Mouse (Mus musculus): Measurements from ENCODE around the gene Slc12a5. TPM values are rescaled to one million over a fixed set of nuclear protein-coding genes. Genes with fewer than 3 reads are reported as not detected.

Gene Slc12a5
- polyA plus RNA-seq, 1 experiment, result 110 TPM

DNA sequence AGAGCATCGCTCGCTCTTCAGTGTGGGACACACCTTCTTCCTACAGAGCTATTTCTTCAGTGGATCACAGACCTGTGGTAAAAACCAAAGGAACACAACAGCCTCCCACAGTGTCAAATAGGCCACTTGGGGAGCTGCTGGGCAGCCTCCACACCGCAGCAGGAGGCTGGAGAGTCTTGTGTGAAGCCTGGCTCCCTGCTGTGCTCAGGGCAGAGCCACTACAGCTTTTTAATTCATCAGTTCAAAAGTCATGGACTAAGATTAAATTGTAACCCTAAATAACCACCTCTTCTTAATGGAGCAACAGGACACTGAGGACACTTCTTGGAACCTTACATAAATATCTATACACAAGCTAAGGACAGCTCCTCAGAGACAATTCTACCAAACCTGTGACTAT, 42.5 kb downstream of the Slc12a5 start:
- TF ChIP-seq POLR2A (IDR thresholded peaks at IDR 0.05; ENCODE audit: borderline replicate concordance, extremely low read depth, insufficient read depth, insufficient read length, poor library complexity, severe bottlenecking), result no peak
- TF ChIP-seq CTCF (IDR thresholded peaks at IDR 0.05; ENCODE audit: borderline replicate concordance, extremely low read depth, insufficient read depth, insufficient read length), result no peak
- no peak for DNase-seq (ENCODE audit: low read depth)

DNA sequence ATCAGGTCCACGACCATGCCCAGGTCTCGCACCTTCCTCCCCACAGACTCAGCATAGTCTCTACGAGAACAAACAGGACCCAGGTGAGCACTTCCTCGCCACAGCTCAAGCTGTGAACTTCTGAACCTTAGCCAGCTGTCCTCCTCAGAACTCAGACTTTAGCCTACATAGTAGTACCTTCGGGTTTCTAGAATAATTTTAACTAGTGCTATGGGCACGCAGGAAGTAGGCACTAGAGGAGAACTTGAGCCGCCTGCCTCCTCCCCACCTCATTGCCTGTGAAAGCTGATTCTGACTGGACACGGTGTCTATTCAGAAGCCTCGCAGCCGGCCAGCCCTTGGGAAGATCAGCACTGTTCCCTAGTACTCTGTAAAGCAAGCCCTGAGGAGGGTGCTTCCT, 43.6 kb downstream of the Slc12a5 start:
- TF ChIP-seq POLR2A (IDR thresholded peaks at IDR 0.05; ENCODE audit: borderline replicate concordance, extremely low read depth, insufficient read depth, insufficient read length, poor library complexity, severe bottlenecking) (no peak), CTCF (IDR thresholded peaks at IDR 0.05; ENCODE audit: borderline replicate concordance, extremely low read depth, insufficient read depth, insufficient read length) (no peak)

DNA sequence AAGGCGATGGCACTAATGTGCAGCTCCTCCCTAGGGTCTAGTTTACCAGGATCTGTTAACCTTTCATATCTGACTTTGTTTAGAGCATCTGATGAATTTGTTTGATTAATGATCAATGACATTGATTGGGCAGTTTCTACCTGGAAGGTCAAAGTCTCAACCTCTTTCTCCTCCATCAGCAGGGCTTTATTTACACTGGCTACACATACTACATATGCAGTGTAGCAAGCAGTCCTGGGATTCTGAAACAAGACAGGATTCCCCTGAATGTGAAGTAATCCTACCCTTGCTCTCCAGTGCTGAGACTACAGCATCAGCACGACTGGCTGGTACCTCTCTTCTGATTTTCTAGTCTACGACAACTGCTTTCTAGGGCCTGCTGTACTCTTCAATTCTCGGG, 46.2 kb downstream of the Slc12a5 start:
- no peak for DNase-seq (ENCODE audit: low read depth)
- TF ChIP-seq CTCF (IDR thresholded peaks at IDR 0.05; ENCODE audit: borderline replicate concordance, extremely low read depth, insufficient read depth, insufficient read length) (no peak), POLR2A (IDR thresholded peaks at IDR 0.05; ENCODE audit: borderline replicate concordance, extremely low read depth, insufficient read depth, insufficient read length, poor library complexity, severe bottlenecking) (no peak)

More for the DNA sequence above, 43.6 kb downstream of the Slc12a5 start:
- no peak for DNase-seq (ENCODE audit: low read depth)

DNA sequence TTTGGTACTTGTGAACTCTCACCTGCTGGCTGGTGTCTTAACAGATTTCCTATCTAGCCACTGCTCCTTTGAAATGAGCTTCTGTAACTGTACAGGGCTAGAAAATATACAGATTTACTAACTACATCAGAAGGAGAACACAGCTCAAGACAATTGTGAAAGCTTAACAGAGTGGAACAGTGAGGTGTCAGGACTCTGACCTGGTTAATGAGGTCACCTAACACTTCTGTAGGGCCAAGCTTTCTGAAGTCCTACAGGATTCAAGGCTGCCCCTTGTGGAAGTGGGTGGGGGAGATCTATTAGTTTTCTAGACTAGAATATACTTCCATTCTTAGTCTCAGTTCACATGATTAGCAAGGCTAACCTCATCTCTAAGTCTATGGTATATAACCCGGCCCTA, 47.4 kb downstream of the Slc12a5 start:
- no peak for DNase-seq (ENCODE audit: low read depth)
- no peak for TF ChIP-seq POLR2A (IDR thresholded peaks at IDR 0.05; ENCODE audit: borderline replicate concordance, extremely low read depth, insufficient read depth, insufficient read length, poor library complexity, severe bottlenecking)
- TF ChIP-seq CTCF (IDR thresholded peaks at IDR 0.05; ENCODE audit: borderline replicate concordance, extremely low read depth, insufficient read depth, insufficient read length), result no peak

DNA sequence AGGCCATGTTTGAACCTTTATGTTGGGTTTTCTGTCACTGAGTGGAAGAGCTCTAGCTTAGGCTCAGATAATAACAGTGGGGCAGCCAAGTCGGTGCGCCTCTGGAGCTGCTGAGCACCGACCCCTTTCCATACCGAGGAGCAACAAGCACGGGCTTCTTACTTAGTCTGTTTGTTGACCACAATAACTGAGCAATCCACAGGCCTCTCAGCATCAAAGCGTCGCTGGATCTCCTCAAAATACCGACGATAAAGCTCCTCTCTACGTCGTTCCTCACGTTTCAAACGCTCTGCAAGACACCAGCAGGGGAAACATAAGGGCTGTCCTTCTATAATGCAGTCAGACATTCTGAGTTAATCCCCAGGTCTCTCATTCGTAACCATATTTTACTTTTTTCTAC, 48.6 kb downstream of the Slc12a5 start:
- no peak for DNase-seq (ENCODE audit: low read depth)
- TF ChIP-seq POLR2A (IDR thresholded peaks at IDR 0.05; ENCODE audit: borderline replicate concordance, extremely low read depth, insufficient read depth, insufficient read length, poor library complexity, severe bottlenecking) (no peak), CTCF (IDR thresholded peaks at IDR 0.05; ENCODE audit: borderline replicate concordance, extremely low read depth, insufficient read depth, insufficient read length) (no peak)

DNA sequence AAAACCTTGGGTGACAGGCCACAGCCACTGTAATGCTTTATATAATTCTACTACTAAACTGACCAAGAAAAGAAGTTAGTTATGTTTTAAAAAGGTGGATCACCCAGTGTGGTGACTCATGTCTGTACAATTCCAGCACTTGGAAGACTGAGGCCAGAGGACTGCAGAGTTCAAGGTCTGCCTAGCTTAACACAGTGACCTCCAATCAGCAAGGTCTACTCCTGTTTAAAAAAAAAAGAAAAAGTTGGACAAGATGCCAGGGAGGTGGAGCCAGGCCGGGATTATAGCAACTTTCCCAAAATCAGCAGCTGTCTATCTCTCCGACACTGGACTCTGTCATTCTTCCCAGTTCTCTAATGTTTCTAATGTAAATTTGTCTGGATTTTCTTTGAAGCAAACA, 49.0 kb downstream of the Slc12a5 start:
- no peak for DNase-seq (ENCODE audit: low read depth)
- TF ChIP-seq POLR2A (IDR thresholded peaks at IDR 0.05; ENCODE audit: borderline replicate concordance, extremely low read depth, insufficient read depth, insufficient read length, poor library complexity, severe bottlenecking) (no peak), CTCF (IDR thresholded peaks at IDR 0.05; ENCODE audit: borderline replicate concordance, extremely low read depth, insufficient read depth, insufficient read length) (no peak)

DNA sequence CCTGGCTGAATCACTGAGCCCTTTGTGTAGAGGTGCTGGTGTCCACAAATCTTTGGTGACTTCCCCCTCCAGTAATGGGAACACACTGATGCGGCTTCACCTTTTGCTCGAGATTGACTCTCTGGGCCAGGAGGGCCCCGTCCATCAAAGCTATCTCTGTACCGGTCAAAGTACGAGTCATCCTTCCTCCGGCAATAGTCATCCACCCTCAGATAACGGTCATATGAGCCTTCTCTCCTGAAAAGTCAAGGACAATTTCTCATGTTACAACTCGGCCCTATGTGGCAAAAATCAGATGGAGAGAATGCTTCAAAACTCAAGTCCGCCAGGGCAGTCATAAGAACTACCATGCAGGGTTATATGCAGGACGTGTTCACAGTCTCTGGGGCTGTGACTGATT, 49.7 kb downstream of the Slc12a5 start:
- TF ChIP-seq POLR2A (IDR thresholded peaks at IDR 0.05; ENCODE audit: borderline replicate concordance, extremely low read depth, insufficient read depth, insufficient read length, poor library complexity, severe bottlenecking) (no peak), CTCF (IDR thresholded peaks at IDR 0.05; ENCODE audit: borderline replicate concordance, extremely low read depth, insufficient read depth, insufficient read length) (no peak)
- DNase-seq (ENCODE audit: low read depth), result no peak

DNA sequence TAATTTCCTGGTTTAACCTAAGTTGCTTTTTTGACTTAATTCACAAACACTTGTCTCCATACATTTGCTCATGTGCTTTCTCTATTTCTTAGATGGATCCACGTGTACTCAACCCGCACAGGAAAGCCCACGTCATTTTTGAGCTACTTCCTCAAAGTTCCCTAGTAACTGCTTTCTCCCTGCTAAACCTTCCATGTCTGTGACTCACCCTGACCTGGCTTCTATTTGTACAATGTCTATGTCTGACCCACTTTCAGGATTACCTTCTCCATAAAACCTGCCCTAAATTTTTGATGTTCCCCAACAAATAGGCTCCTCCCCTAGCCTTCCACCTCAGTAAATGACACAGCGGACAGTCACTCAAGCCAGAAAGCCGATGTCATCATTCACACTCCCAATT, 54.3 kb downstream of the Slc12a5 start:
- TF ChIP-seq POLR2A (IDR thresholded peaks at IDR 0.05; ENCODE audit: borderline replicate concordance, extremely low read depth, insufficient read depth, insufficient read length, poor library complexity, severe bottlenecking) (no peak), CTCF (IDR thresholded peaks at IDR 0.05; ENCODE audit: borderline replicate concordance, extremely low read depth, insufficient read depth, insufficient read length) (no peak)
- no peak for DNase-seq (ENCODE audit: low read depth)

DNA sequence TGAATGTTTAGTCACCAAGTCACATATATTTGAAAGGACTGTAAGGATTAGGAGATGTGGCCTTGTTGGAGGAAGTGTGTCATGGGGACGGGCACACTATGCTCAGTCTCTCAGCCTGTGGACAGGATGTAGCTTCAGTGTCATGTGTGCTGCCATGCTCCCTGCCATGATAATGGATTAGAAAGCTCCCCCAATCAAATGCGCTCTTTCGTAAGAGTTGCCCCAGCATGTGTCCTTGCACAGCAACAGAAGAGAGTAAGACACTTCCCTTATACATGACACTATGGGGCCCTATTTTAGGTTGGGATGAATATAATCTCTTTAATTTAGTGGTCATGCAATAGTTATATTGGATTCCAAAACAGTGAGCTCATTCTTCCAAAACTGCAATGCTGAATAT, 59.9 kb downstream of the Slc12a5 start:
- DNase-seq (ENCODE audit: low read depth), result no peak
- TF ChIP-seq POLR2A (IDR thresholded peaks at IDR 0.05; ENCODE audit: borderline replicate concordance, extremely low read depth, insufficient read depth, insufficient read length, poor library complexity, severe bottlenecking), result no peak
- TF ChIP-seq CTCF (IDR thresholded peaks at IDR 0.05; ENCODE audit: borderline replicate concordance, extremely low read depth, insufficient read depth, insufficient read length), result no peak

DNA sequence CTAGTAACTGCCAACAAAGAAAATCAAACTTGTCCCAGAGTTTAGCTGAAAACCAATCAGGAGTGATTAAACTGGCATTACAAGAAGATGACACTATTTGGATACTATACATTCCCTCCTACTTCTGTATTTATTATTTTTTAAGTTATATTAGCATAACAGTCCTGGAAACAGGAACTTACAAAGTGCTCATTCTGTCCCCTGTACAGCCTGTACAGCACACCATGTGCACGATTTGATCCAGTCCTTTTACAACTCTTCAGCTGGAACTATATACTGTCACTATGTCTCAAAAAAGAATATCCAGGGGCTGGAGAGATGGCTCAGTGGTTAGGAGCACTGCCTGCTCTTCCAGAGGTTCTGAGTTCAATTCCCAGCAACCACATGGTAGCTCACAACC, 66.6 kb downstream of the Slc12a5 start:
- TF ChIP-seq CTCF (IDR thresholded peaks at IDR 0.05; ENCODE audit: borderline replicate concordance, extremely low read depth, insufficient read depth, insufficient read length), result no peak
- no peak for TF ChIP-seq POLR2A (IDR thresholded peaks at IDR 0.05; ENCODE audit: borderline replicate concordance, extremely low read depth, insufficient read depth, insufficient read length, poor library complexity, severe bottlenecking)

DNA sequence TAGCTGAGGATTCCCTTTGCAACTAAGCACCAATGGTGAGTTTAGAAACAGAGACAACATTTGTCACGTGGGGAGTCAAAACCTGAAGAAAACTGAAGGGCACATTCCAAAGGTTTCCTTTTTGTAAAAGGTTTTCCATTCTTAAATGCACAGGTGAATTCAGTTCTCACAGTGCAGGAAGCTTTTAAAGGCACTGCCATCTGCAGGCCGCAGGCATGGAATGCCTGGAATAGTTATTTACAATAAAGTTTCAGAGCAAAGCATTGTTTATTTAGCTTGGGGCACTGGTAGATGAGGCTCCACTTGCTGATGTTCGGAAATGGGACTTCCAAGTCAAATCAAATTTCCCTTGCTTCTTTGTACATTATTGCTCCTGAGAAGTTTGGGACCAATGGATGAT, 71.9 kb downstream of the Slc12a5 start:
- peak; percentile 47; the same call in 1 of the 2 replicates for TF ChIP-seq CTCF (IDR thresholded peaks at IDR 0.05; ENCODE audit: borderline replicate concordance, extremely low read depth, insufficient read depth, insufficient read length)
- TF ChIP-seq POLR2A (IDR thresholded peaks at IDR 0.05; ENCODE audit: borderline replicate concordance, extremely low read depth, insufficient read depth, insufficient read length, poor library complexity, severe bottlenecking), result no peak
- peak; percentile 50 for DNase-seq (ENCODE audit: low read depth)

More for the DNA sequence above, 66.6 kb downstream of the Slc12a5 start:
- no peak for DNase-seq (ENCODE audit: low read depth)

DNA sequence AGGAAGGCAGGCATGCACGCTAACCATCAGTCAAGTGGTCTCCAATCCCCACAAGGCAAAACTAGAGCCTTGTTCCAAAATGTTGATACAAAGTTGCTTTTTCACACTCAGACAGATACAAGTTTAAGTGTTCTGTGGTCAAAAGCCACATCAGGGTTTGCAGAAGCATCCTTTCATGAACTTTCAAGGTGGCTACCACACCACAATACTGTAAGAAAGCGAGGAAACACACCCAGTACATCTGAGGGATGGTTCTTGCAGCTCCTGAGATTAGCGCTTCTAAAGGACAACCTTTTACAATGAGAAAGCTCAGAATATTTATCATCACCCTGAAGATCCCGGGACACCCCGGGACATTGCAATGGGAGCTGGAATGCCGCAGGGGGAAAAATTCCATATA, 72.7 kb downstream of the Slc12a5 start:
- no peak for TF ChIP-seq POLR2A (IDR thresholded peaks at IDR 0.05; ENCODE audit: borderline replicate concordance, extremely low read depth, insufficient read depth, insufficient read length, poor library complexity, severe bottlenecking)
- TF ChIP-seq CTCF (IDR thresholded peaks at IDR 0.05; ENCODE audit: borderline replicate concordance, extremely low read depth, insufficient read depth, insufficient read length), result no peak
- DNase-seq (ENCODE audit: low read depth), result no peak

Measured in brain, embryonic 14.5 days (tissue).